Mouse (Mus musculus): ENCODE results near the gene Ascc2.

DNA sequence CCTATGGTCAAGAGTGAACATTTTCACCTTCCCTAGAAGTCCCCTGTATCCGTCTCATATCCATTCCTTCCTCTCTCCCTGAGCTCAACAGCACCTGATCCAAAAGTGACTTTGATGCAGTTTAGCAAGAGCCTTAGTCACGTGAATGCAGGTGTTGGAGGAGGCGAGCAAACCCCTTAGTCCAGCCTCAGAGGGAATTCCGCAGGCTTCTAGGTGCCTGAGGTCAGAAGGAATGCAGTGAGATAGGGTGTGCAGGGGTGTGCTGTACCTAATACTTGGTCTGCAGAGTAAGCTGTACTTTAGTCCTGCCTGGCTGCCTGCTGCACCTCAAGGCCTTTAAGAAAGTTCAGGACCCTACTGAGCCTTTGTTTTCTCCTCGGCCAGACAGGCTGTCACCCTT, 6.2 kb downstream of the Ascc2 start:
- TF ChIP-seq CTCF (IDR thresholded peaks at IDR 0.05; ENCODE audit: insufficient read depth, low read depth, low read length): no peak
- no peak for TF ChIP-seq POLR2A (IDR thresholded peaks at IDR 0.05; ENCODE audit: insufficient read depth, low read depth, low read length)
